Mouse (Mus musculus) granulocyte monocyte progenitor cell, adult 5-6 weeks (primary cell): ENCODE data around the gene Calm5. TPM values are rescaled to one million over a fixed set of nuclear protein-coding genes. Genes with fewer than 3 reads are reported as not detected.
"Not testable (repeated sequence)": the region's sequence is repeated elsewhere in the genome, so short reads cannot be mapped to it uniquely, and the experiment has no call there.

Source experiments
- ATAC-seq: replicated peaks from 2 replicates; pipeline ENCODE4 v1.8.0; 2016; ENCODE audit warnings: mild to moderate bottlenecking, moderate TSS enrichment, inconsistent platforms; ENCODE audit not compliant: poor library complexity, severe bottlenecking
- total RNA-seq, 2 experiments: library from RNA; stranded (forward) in 1 of 2; stranded (reverse) in 1 of 2; fragments of 200-712, 200-1000 nt in 1 of 2; fragments of >200 nt in 1 of 2; fragmentation: Nextera tagmentation in 1 of 2; gene quantifications; 2 replicates each; pipeline ENCODE4 v1.2.3; 2014 to 2017

The Calm5 gene
- total RNA-seq, 2 experiments from 2014 or later = not detected

DNA sequence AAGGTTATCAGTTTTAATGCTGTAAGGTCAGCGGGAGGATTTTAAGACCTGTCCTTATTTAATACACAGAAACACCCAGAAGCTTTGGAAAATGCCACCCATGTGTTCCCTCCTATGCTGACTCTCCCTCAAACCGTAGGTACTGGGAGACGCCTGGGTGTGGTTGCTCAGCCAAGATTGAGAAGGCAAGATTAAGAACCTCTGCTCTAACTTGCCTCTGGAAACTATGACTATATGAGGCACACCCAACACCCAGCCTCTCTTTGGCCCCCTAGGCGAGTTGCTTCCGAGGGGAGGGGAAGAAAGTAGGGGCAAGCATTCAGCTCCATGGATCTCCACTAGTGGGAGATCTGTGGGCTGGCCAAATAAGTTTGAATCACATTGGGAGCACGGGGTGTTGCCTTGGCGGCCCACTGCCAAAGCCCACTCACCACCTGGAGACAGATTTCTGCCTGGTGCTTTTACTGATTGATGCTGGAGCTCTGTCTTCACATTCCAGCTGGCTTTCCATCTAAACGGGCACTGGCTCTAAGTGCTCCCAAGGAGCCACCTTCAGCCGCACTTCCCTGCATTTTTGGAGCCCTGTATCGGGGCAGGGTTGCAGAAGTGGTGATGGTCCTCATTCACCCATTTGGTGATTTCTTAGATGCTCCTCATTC lies 9.1 kb downstream of the Calm5 start:
- ATAC-seq = no peak

DNA sequence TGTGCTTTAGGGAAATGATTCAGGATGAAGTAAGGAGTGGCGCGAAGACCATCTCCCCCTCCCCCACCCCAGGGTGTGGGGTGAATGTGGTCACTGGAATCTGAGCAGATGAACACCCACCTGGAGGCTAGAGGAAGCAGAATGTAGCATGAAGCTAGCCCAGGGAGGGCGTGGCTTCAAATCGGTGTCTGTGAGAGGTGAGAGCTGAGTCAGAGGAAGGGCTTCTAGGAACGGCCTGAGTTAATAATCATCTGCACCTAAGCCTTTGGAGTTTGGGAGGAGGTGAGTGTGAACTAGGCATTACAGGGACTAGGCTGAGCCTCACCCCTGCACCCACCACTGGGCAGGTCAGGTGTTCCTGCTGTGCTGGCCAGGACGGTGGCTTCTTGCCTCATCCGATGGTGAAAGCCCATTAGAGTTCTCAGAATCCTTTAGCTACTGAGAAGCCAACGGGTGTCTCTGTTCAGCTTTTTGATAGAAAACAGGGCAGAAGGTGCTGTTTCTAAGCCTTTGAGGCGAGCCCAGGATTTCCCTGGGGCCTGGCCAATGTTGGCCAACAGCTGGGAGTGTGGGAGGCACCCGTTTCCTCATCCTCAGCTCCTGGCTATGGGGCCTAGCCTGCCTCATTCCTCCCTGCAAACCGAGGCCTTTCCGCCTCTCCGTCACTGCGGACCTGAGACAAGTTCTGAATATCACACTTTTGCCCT lies 11.8 kb downstream of the Calm5 start:
- ATAC-seq = peak; percentile 65

DNA sequence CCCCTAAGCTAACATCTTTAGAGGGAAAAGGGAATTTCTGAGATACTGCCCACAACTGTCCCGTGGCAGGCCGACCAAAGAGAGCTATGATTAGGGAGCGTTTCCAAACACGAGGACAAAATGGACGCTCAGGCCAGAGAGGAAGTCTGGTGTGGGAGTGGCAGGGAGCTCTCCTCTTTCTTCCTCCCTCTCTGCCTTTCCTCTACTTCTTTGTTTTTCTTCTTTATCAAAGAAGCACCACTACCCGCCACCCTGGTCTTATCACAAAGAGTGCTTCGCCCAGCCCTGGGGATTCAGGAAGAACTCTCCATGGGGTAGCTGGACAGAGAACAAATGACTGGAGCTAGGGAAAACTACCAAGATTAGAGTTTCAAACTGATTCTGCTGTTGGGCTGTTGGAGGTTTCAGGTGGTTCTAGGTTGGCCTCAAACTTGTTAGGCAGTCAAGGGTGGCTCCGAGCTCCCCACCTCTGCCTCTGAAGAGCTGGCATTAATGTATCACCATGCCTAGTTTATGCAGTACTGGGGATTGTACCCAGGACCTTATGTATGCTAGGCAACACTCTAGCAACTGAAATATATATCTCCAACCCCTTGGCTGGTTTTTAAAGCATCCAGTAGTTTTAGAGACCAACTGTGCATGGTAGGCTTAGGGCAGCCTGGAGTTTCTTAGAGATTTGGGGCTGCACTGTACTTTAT lies 12.5 kb downstream of the Calm5 start:
- ATAC-seq = no peak; the same call in 1 of the 2 replicates

DNA sequence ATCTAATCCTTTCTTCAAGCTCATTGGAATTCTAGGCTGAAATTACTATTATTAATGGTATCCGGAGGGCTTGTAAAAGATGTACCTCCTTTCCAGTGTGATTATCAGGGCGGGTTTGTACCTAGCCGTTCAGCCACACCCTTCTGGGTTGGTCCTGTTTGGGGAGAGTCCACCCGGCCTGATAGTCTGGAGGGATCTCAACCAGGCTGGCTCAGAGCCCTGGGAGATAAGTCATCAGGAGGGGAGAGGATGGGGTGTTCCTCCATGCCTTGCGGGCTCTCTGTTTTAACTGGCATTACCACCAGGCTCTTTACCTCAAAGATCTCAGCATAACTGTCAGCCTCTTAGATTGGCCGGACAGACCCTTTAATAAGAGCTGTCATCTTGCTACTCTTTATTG lies 13.2 kb downstream of the Calm5 start:
- ATAC-seq = no peak

DNA sequence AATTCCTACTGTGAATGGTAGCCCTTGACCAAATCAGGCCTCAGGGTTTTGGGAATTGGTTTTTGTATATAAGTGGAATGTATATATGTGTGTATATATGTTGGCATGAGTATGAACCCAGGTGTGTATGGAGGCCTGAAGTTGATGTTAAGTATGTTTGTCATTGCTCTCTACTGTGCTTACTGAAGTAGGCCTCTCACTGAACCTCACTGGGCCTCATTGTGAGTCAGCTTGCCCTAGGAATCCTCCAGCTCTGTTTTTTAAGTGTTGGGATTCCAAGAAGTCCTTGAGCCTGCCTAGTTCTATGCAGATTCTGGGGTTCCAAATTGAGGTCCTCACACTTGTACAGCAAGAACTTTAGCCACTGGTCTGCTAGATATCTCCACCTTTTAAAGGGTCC lies 15.9 kb downstream of the Calm5 start:
- ATAC-seq = no peak

DNA sequence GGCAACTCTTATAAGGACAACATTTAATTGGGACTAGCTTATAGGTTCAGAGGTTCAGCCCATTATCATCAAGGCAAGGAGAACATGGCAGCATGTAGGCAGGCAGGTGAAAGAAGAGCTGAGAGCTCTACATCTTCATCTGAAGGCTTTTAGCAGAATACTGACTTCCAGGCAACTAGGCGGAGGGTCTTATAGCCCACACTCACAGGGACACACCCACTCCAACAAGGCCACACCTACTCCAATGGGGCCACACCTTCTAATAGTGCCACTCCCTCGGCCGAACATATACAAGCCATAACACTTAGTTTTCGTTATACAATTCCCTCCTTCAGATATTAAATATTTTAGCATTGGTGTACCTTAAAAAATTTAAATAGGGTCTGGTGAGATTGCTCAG lies 18.9 kb downstream of the Calm5 start:
- no peak for ATAC-seq

DNA sequence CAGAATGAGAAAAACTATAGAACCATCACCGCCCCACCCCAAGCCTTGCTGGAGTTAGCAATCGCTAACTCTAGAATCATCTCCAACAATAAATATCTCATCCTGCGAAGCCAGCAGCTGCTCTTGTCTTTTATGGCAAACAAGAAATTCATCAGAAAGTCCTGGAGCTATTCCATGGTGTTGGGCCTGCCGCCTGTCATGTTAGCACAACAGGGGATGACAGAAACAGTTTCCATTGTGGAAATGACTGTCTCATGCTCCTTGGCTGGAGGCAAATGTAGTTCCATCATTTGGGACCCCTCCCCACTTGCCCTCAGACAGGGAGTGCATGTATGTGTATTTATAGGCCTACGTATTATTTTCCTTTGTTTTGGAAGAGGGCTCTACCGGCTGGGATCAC lies 22.5 kb downstream of the Calm5 start:
- ATAC-seq = no peak

DNA sequence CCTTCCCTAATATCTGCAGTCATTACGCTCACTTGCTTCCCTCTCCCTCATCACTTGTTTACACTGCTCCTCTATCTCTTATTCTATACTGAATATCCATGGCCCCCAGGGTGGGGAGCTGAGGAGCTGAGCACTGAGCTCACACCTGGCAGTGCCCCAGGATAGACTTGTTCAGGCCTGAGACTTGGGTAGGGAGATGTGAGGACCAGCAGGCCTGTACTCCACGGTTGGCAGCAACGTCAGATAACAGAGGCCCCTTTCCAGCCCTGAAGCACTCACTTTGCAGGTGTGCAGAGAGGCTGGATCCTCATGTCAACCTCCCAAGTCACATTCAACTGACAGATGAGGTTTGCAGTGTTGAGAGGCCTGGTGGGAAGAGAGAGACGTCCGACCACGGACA lies 23.2 kb downstream of the Calm5 start:
- no peak for ATAC-seq

DNA sequence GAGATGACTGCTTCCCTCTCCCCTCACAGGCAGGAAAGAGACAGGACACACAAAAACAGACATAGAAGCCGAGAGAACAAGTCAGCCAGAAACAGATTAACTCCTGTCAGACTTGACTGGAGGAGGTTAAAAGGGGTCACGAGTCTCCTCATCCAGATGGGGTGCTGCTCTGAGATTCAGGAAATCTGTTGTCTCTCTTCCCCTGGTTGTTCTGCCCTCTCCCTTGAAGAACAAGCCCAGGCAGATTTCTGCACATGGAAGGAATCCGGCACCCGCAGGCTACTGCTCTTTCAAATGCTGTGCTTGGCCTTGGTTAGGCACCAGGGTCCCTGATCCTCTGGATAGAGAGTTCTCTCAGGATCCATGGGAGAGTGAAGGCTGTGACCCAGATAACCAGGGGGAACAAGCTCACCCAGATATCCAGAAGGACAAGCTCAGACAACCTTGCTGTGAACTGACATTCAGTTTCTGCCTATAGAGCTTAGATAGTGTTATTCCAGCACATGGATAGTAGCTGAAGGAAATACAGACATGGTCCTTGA lies 23.8 kb downstream of the Calm5 start:
- no peak for ATAC-seq

DNA sequence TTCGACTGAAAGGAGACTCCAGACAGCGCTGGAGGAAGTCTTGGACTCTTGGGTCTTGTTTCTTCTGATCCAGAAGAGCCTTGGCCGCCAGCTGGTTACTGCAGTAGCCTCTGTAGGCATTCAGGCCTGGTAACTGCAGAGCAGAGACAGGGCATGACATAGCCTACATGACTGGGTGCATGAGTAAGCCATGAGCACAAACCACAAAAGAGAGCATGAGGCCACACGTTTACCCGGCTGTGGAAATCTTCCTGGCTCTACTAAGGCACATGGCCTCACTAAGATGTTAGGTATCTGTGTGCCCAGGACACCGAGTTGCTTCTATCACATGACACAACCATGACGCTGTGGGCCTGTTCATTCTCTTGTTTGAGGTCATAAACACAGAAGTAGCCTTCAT lies 32.7 kb downstream of the Calm5 start:
- ATAC-seq = no peak

DNA sequence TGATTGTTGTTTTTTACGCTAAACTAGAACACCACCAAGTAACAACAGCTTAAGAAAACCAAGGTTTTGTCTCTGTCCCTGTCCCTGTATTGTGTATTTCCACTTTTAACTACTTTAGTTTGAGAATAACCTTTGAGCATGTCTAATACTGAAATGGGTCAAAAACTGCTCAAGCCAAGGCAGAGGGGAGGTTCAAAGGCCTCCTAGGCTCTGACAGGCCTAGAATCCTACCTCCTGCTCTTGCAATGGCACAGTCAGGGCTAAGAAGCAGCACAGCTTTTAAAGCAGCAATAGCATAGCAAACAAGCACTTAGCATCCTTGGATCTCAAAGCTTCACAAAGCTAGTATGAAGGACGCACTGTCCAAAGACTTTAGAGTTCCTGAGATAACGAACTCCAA lies 35.1 kb downstream of the Calm5 start:
- ATAC-seq = no peak

DNA sequence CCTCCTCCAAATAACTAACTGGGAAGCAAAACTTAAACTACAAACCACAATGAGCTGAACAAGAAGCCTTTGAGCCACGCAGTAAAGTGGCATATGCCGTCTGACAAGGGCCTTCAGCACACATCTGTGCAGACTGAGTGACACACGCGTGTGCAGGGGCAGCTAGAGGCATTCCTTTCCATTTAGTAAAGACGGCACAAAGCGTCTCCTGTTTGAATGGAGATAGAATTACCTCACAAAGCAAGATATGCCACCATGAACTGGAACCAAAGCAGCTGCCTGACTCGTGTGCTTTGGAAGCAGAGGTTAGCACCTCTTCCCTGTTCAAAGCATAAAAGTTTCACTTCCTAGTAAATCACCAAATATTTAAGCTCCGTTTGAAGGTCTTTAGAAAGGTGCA lies 36.1 kb downstream of the Calm5 start:
- ATAC-seq = peak; percentile 36

DNA sequence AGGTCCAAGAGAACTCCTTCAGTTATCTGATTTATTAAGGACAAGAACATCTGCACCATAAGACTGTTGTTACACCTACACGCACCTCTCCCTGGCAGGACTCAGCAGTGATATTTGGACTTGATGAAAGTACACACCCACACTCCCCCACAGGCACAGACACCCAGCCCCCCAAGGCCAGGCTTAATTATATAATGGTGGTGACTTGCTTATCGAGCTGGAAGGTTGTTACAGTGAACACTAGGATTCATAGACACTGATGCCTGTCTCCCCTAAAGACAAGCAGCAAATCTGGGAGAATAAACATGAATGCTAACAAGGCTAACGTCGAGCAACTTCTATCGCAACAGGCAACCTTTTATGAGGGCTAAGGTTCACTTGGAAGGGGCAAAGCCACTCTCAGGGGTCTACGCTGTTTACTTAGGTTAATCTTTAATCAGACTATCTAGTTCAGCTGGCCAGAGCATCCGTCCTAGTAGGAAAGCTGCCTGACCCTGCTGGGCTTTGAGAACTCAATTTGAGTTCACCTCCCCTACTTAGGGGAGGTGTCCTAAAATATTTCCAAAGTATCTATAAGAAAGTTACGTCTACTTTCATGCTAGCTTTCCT lies 37.6 kb downstream of the Calm5 start:
- ATAC-seq = no peak

DNA sequence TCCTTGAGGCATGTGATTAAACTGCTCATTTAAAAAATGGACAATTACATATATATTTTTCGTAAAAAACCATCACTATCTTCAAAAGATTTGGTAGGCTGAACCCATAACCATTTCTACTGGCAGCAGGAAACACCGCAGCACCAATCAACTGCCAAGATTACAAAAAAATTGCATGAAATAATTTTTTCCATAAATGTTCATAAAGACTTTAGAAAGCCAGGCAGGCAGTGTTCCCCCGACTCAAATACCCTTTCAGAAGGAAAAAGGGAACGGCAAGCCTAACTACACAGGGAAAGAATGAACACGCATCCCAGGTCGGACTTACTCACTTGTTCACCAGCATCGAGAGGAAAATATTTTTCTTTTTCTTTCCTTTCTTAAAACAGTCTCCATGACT lies 38.6 kb downstream of the Calm5 start:
- ATAC-seq = no peak

DNA sequence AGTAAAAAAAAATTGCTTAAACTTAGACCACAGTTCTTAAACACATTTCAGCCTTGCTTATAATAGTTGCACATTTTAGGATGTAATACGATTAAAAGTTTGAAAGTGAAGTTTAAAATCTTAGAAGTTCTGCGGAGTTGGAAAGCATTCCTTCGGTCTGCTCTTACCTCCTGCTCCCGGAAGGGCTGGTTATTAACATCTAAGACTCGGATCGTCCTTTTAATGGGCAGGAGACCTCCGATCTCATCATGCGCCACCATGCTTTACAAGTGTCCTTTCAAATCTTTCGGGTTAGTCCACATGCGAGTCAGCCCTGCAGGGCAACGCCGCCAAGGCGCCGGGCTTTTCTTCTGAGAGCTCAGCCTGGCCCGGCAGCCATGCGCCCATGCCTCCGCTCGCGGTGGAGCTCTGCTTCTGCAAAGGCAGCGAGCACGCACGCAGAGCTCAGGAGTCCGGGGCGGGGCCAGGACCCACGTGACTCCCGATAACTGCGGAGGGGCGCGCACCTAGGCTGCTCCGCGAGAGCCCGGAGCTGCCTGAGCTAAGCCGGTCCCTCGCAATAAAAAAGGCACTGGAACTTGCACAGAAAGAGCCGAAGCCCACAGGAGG lies 39.3 kb downstream of the Calm5 start:
- ATAC-seq = peak; percentile 87

DNA sequence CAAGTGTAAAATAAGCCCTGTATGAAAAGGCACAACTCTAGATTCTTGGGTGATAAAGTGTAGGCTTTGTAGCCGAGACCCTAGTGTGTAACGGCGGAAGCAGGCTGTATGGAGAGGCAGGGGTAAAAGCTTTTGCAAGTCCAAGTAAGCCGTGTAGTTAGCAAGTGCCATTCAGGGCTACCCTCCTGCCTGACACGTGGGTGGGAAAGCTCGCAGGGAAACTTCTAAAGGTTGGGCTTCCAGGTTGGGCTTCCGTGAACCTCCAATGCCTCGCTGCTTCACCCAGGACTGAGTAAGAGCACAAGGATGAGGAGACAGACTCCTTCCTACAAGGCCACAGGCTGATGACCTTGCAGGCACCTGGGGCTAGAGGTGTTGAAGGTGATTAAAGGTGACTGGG lies 40.6 kb downstream of the Calm5 start:
- ATAC-seq = no peak

DNA sequence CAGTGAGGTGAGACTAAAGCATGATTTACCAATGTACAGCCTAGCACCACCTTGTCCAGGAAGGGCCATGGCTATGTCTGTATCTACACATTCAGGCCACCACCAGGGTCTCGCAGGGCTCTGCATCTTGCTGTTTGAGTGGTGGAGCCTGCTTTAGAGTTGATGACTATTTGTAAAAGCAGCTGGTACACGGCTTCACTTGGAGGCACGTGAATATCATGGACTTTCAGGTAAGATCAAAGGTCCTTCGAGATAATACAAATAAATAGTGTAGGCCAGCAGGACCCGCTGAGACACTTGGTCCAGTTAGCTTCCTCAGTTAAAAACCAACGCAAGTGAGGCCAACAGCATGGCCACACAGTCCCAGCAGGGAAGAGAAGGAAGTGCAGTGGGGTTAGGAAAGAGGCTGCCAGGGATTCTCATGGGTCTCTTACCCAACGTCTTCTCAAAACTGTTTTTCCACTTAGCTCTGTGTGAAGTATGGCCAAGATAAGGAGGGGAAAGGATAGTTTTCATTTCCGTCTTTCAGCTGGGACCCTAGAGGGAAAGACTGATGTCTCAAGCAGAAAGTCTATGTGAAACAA lies 41.5 kb downstream of the Calm5 start:
- ATAC-seq = peak; percentile 60

DNA sequence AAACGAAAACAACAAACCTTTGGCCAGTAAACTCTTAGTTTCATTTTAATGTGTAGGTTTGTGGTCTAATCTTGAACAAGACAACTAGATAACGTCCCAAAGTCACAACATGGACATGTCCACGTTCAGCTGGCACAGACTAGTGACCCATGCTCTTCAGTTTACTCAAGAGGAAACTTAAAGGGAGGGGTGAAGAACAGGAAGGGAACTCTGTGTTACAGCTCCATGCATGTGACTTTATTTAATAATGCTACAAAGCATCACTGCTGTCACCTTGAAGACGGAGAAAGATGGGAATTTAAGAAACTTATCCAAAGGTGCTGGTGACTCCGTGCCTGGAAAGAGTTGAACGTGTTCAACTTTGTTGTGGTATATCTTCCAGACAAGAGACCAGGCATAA lies 42.1 kb downstream of the Calm5 start:
- no peak for ATAC-seq

DNA sequence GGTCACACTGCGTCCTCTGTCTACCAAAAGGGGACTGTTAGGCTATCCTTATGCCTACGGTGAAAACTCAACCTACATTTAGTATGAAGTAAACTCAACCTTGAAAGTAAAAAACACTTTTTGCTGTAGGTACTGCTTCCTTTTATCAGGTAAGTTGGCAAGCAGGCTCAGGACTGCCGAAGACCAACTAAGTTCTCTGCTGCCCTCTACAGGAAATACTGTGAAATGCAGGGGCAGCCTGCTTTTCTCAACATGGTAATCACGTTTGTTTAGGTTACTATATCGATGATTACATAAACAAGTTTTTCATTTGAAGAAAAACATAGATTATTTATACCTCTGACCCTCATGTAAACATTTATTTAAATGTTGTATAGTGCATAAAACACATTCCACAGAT lies 42.9 kb downstream of the Calm5 start:
- ATAC-seq = peak; percentile 42

DNA sequence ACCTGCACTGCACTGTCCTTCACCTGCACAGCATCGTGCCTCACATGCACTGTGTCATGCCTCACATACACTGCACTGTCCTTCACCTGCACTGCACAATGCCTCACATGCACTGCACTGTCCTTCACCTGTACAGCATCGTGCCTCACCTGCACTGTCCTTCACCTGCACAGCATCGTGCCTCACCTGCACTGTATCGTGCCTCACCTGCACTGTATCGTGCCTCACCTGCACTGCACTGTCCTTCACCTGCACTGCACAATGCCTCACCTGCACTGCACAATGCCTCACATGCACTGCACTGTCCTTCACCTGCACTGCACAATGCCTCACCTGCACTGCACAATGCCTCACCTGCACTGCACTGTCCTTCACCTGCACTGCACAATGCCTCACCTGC lies 44.2 kb downstream of the Calm5 start:
- ATAC-seq = not testable (repeated sequence)
